Mouse (Mus musculus) forebrain, embryonic 16.5 days (tissue): ENCODE measurements at regions not wholly inside any gene's neighbourhood (a gene's known extent, or its start where the extent isn't known, plus 50 kb on each side); places are given as distances from the start of the nearest gene placed in this dataset.

ENCODE experiments used
- ATAC-seq: fragments of 200-750 bp; cut with Nextera tagmentation; 2 replicates; pipeline ENCODE4 v1.8.0; 2017; ENCODE audit warnings: mild to moderate bottlenecking, moderate library complexity
- H3K27ac ChIP-seq: fragments of 300-500 bp; sonication (generic); 2 replicates; pipeline ENCODE4 v1.5.1; 2014; ENCODE audit warnings: low read length, control low read depth
- H3K27me3 ChIP-seq: fragments of 300-500 bp; sonication (generic); replicated peaks from 2 replicates; pipeline ENCODE4 v1.6.1; 2014; ENCODE audit warnings: low read length; ENCODE audit not compliant: control insufficient read depth, insufficient read depth
- H3K36me3 ChIP-seq: fragments of 300-500 bp; sonication (generic); 2 replicates; pipeline ENCODE4 v1.6.1; 2014; ENCODE audit not compliant: control insufficient read depth, insufficient read depth
- H3K4me1 ChIP-seq: fragments of 300-500 bp; sonication (generic); replicated peaks from 2 replicates; pipeline ENCODE4 v1.6.1; 2014; ENCODE audit warnings: low read length; ENCODE audit not compliant: control insufficient read depth, insufficient read depth
- H3K4me2 ChIP-seq: fragments of 300-500 bp; sonication (generic); 2 replicates; pipeline ENCODE4 v1.6.1; 2014; ENCODE audit warnings: mild to moderate bottlenecking, low read length, control low read depth
- H3K4me3 ChIP-seq: fragments of 300-500 bp; sonication (generic); replicated peaks from 2 replicates; pipeline ENCODE4 v1.5.1; 2014; ENCODE audit warnings: mild to moderate bottlenecking, low read length, control low read depth
- H3K9ac ChIP-seq: fragments of 300-500 bp; sonication (generic); replicated peaks from 2 replicates; pipeline ENCODE4 v1.6.1; 2014; ENCODE audit warnings: low read depth, low read length, control low read depth
- H3K9me3 ChIP-seq: fragments of 300-500 bp; sonication (generic); 2 replicates; pipeline ENCODE4 v1.6.1; 2016; ENCODE audit warnings: low read length; ENCODE audit not compliant: control insufficient read depth
- WGBS: fragments of 180-500 bp; shearing (Covaris S2); extraction: QIAGEN DNeasy Blood & Tissue Kit; methylation state at CpG from one replicate; pipeline ENCODE4 v1.1.7; 2014; 5-methylcytosine and 5-hydroxymethylcytosine counted together

DNA sequence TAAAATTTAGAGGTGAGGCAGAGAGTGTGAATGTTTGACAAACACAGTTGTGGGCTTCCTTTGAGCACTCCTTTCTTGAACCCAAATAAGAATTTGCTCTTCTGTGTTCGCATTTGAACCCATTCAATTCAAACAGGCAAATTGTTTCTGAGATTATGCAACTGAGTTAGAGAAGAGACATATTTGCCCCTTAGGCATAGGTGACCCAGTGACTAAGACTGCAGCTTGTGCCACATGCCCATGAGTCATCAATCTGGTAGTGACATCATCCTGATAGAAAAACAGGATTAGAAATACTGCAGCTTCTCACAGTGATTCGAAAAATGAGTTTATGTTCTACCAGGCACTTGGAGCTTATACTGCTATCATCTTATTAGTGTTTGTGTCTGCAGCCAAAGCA, 67.2 kb downstream of the Zfp622 start:
- ATAC-seq: no peak
- Histone ChIP-seq H3K27me3 (no peaks in the 10 kb centered on the region), H3K27ac (no peak overlapping the region), H3K9me3 (no peaks in the 10 kb centered on the region), H3K4me3 (no peak overlapping the region), H3K4me1 (no peaks in the 10 kb centered on the region), H3K4me2 (no peak overlapping the region), H3K9ac (no peak overlapping the region), H3K36me3 (no peaks in the 10 kb centered on the region)
- WGBS: 86% methylated on average over 2 of the region's 2 CpGs

DNA sequence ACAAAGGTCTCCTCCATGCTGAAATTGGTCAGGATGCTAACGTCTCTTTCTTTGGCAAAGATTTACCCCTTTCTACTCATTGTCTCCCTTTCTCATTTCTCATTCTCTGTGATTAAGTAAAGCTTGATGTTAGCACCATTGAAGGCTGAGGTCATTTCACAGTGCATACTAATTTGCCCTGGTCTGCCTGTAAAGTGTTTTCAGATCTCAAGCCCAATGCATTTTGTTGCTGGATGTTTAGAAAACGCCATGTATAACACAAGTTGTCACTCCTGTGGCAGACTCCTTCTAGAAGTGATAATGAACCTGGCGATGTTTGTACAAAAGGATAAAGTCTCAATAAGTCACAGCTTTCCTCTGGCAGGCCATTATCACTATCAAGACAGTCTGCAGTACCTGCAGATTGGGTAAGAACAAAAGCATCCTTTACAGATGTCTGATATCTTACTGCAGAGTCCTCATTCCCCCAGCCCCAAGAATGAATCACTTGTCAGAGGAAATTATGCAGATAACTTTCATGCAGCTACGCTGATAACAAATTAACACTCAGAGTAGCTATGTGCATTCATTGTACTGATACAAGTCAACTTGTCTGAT, 68.7 kb downstream of the Zfp622 start:
- Histone ChIP-seq H3K9ac (no peak overlapping the region), H3K4me3 (no peak overlapping the region), H3K4me1 (no peaks in the 10 kb centered on the region), H3K36me3 (no peaks in the 10 kb centered on the region), H3K4me2 (no peak overlapping the region), H3K27me3 (no peaks in the 10 kb centered on the region), H3K9me3 (no peaks in the 10 kb centered on the region), H3K27ac (no peak overlapping the region)
- peak; percentile 59 for ATAC-seq
- WGBS: 34% methylated on average over 4 of the region's 4 CpGs

DNA sequence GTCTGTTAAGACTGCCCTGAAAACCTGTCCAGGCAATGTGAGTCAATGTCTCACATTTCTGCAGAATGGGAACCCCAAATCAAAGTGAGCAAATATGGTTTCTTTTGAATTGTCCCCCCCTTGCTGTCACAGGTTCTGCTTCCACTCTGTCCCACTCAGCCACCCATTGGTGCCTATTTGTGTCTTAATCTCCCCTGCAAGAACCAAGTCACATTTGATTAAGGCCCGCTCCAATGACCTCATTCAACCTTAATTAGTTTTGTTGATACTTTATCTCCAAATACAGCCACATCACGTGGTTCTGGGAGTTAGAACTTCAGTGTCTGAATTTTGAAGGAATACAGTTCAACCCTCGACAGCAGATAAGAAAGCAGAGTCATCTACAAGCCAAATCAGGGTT, 73.9 kb downstream of the Zfp622 start:
- no peaks in the 10 kb centered on the region for H3K9me3 ChIP-seq
- 24% methylated on average over 3 of the region's 3 CpGs for WGBS
- ATAC-seq: no peak

DNA sequence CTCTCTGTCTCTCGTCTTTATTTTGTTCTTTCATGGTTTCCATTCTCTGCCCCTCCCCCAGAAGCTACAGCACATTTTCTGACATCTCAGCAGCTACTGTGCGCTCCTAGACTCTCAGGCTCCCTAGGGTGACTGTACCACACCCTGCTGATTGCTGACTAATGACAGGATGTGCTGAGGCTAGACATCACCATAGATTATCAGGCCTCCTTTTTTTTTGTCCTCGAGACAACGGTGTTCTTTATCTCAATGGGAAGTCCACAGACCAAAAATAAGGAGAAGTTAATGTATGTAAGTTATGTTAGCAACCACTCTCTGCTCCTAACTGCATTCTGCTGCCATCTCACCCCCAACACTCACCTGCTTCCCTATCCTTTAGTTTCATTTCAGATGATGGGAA, 116.0 kb downstream of the Zfp622 start:
- Histone ChIP-seq H3K27me3 (no peaks in the 10 kb centered on the region), H3K9ac (no peak overlapping the region), H3K4me3 (no peak overlapping the region), H3K4me2 (no peak overlapping the region), H3K9me3 (no peaks in the 10 kb centered on the region), H3K4me1 (no peaks in the 10 kb centered on the region), H3K36me3 (no peaks in the 10 kb centered on the region), H3K27ac (no peak overlapping the region)
- ATAC-seq: no peak
- WGBS: 81% methylated on average over 4 of the region's 4 CpGs

More for the DNA sequence above, 73.9 kb downstream of the Zfp622 start:
- Histone ChIP-seq H3K27ac (no peak overlapping the region), H3K9ac (no peak overlapping the region), H3K4me3 (no peak overlapping the region), H3K4me1 (no peaks in the 10 kb centered on the region), H3K36me3 (no peaks in the 10 kb centered on the region), H3K27me3 (no peaks in the 10 kb centered on the region), H3K4me2 (no peak overlapping the region)

DNA sequence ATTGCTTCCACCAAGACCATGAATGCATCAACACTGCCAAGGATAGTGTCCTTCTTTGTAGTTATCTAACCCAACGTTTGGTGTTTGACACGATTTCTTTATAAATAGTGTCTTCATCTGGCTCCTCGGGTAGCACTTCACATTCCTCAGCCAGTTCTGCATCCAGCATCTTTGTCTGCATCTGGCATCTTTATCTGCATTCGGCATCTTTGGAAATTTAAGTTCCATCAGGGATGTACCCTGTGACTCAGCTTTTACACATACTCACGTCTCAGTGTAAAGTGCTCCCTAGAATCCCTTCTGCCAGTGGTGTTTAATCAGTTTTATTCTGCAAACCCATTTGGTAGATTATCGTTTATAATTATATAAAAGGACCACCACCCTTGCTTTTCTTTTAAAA, 123.8 kb downstream of the Zfp622 start:
- Histone ChIP-seq H3K9ac (no peak overlapping the region), H3K36me3 (no peaks in the 10 kb centered on the region), H3K4me3 (no peak overlapping the region), H3K27ac (no peak overlapping the region), H3K9me3 (no peaks in the 10 kb centered on the region), H3K4me2 (no peak overlapping the region), H3K27me3 (no peaks in the 10 kb centered on the region), H3K4me1 (no peaks in the 10 kb centered on the region)
- WGBS: 91% methylated on average over 6 of the region's 6 CpGs
- ATAC-seq: no peak

DNA sequence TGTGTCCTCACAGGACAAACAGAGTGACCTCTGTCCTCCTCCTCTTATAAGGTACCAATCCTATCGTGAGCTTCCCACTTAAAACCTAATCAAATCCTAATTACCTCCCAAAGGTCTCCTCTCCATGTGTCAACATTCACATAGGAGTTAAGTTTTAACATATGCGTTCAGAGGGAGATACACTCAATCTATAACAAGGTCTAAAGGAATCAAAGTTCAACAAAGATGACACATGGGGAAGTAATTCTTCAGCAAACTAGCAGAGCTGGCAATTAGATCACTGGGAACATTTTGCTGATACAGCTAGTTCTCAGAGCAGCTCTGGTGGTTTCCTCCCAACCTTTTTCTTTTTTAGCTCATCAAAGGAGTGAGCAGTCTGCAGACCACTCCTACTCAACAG, 160.0 kb downstream of the Zfp622 start:
- Histone ChIP-seq H3K9ac (no peak overlapping the region), H3K4me2 (no peak overlapping the region), H3K4me1 (no peaks in the 10 kb centered on the region), H3K36me3 (no peaks in the 10 kb centered on the region), H3K27me3 (no peaks in the 10 kb centered on the region), H3K4me3 (no peak overlapping the region), H3K9me3 (no peaks in the 10 kb centered on the region), H3K27ac (no peak overlapping the region)
- 69% methylated on average over 2 of the region's 2 CpGs for WGBS
- no peak for ATAC-seq

DNA sequence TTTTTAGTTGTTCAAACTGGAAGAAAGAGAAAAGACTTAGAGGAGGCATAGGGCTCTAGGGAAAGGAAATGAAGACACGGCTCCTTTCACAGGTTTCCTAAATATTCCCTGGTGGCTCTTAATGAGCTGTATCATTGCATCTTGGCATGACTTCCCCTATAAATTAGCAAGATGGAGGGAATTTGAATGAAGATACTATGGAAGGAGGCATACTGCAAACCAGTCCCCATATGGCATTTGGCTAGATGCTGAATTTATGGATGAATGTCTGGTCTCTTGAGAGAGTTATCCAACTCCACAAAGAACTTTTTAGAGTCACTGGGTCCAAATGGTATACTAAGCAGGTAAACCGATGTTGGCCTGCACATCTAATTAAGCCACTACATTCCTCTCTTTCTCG, 150.3 kb upstream of the March11 start:
- H3K9ac ChIP-seq: no peak overlapping the region
- H3K4me2 ChIP-seq: no peak overlapping the region
- no peaks in the 10 kb centered on the region for H3K4me1 ChIP-seq
- ATAC-seq: peak; percentile 69
- no peak overlapping the region for H3K4me3 ChIP-seq
- no peaks in the 10 kb centered on the region for H3K9me3 ChIP-seq
- 59% methylated on average over 3 of the region's 3 CpGs for WGBS
- H3K27me3 ChIP-seq: no peaks in the 10 kb centered on the region
- H3K27ac ChIP-seq: no peak overlapping the region
- no peaks in the 10 kb centered on the region for H3K36me3 ChIP-seq

DNA sequence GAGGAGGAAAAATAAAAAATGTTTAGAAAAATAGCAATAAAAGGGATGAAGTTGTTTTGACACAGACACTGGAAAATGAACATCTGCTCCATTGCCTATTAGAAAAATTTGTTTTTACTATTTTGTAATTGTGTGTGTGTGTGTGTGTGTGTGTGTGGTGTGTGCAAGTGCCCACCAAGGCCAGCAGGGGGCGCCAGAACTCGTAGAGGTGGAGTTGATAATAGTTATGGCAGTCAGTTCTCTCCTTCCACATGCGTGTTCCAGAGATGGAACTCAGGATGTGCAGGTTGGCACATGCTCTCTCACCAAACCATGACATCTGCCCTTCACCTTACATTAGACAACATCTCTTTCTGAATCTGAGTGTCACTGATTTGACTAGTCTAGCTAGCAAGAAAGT, 123.9 kb upstream of the March11 start:
- Histone ChIP-seq H3K9me3 (no peaks in the 10 kb centered on the region), H3K4me1 (no peaks in the 10 kb centered on the region), H3K36me3 (no peaks in the 10 kb centered on the region), H3K4me2 (no peak overlapping the region), H3K27ac (no peak overlapping the region), H3K9ac (no peak overlapping the region), H3K4me3 (no peak overlapping the region), H3K27me3 (no peaks in the 10 kb centered on the region)
- no peak for ATAC-seq
- 48% methylated on average over 3 of the region's 3 CpGs for WGBS

DNA sequence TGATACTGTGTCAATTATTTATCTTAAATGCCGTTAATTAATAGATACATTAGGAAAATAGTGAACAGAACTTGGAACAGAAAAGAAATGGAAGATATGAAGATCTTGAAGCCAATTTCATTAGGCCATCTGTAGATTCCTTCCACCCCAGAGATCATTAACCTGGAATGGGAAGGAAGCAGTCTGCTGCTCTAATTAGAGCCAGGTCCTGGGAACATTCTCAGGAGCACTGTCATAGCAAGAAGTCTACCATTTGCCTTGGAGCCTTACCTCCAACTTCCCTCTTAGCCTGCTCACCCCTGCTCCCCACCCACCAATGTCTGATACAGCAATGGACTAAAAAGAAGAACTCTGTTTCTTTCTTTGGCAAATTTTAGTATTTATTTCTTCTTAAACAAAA, 113.3 kb upstream of the March11 start:
- no peak for ATAC-seq
- Histone ChIP-seq H3K9me3 (no peaks in the 10 kb centered on the region), H3K36me3 (no peaks in the 10 kb centered on the region), H3K4me2 (no peak overlapping the region), H3K27ac (no peak overlapping the region), H3K4me3 (no peak overlapping the region), H3K27me3 (no peaks in the 10 kb centered on the region), H3K9ac (no peak overlapping the region), H3K4me1 (no peaks in the 10 kb centered on the region)
- WGBS: 27% methylated on average over 1 of the region's 1 CpGs

DNA sequence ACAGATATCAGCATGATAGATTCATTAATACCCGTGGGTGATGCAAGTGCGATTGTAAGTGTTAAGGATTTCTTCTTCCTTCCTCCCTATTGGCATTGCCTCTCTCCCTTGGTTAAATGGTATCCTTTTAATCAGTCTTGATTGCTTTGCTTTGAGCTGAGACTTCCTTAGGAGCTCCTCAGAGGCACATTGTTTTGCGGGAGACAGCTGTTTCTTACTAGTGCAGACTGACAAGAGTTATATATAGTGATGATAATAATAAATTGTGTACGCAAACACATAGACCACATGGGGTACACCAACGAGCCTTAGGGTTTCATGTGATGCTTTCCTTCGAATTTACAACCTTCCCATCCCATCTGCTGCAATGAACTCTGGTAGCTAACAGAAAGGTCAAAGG, 102.0 kb upstream of the March11 start:
- Histone ChIP-seq H3K27me3 (no peaks in the 10 kb centered on the region), H3K9ac (no peak overlapping the region)
- 73% methylated on average over 6 of the region's 6 CpGs for WGBS

More for the DNA sequence above, 102.0 kb upstream of the March11 start:
- Histone ChIP-seq H3K27ac (no peak overlapping the region), H3K4me3 (no peak overlapping the region), H3K4me1 (no peaks in the 10 kb centered on the region), H3K4me2 (no peak overlapping the region), H3K9me3 (no peaks in the 10 kb centered on the region), H3K36me3 (no peaks in the 10 kb centered on the region)
- no peak for ATAC-seq
